Mouse (Mus musculus): ENCODE results near the gene Spi1.
A peak's percentile ranks its signal among the peaks of the same experiment; 100 is the strongest.

The Spi1 gene

GRCm38 (mm10) chr2:91130126-91130525 lies 47.9 kb downstream of the Spi1 start:
- no peak for DNase-seq

GRCm38 (mm10) chr2:91131251-91131650 lies 49.1 kb downstream of the Spi1 start:
- DNase-seq, result no peak

- no peak for DNase-seq
These were observed 49.8 kb downstream of the Spi1 start for GRCm38 (mm10) chr2:91132035-91132434.

GRCm38 (mm10) chr2:91136513-91137412 lies 54.6 kb downstream of the Spi1 start:
- DNase-seq, result no peak

GRCm38 (mm10) chr2:91137481-91137880 lies 55.3 kb downstream of the Spi1 start:
- DNase-seq, result no peak

GRCm38 (mm10) chr2:91139311-91139710 lies 57.1 kb downstream of the Spi1 start:
- no peak for DNase-seq

- DNase-seq, result no peak
These were observed 57.6 kb downstream of the Spi1 start for GRCm38 (mm10) chr2:91139764-91140163.

GRCm38 (mm10) chr2:91142920-91143319 lies 60.7 kb downstream of the Spi1 start:
- DNase-seq, result no peak

- no peak for DNase-seq
These were observed 61.2 kb downstream of the Spi1 start for GRCm38 (mm10) chr2:91143401-91143800.

GRCm38 (mm10) chr2:91148101-91148500 lies 65.9 kb downstream of the Spi1 start:
- DNase-seq, result no peak

- DNase-seq, result no peak
These were observed 69.1 kb downstream of the Spi1 start for GRCm38 (mm10) chr2:91151331-91151730.

- no peak for DNase-seq
These were observed 70.7 kb downstream of the Spi1 start for GRCm38 (mm10) chr2:91152885-91153377.

- no peak for DNase-seq
These were observed 71.9 kb downstream of the Spi1 start for GRCm38 (mm10) chr2:91154091-91154490.

GRCm38 (mm10) chr2:91157002-91157752 lies 75.0 kb downstream of the Spi1 start:
- DNase-seq, result no peak

- peak in 1 of 2 experiments; percentile 7 for DNase-seq
These were observed 78.4 kb downstream of the Spi1 start for GRCm38 (mm10) chr2:91160591-91160990.

- no peak for DNase-seq
These were observed 80.8 kb downstream of the Spi1 start for GRCm38 (mm10) chr2:91162952-91163351.

- DNase-seq, result no peak
These were observed 81.3 kb downstream of the Spi1 start for GRCm38 (mm10) chr2:91163532-91163931.

- no peak for DNase-seq
These were observed 82.8 kb downstream of the Spi1 start for GRCm38 (mm10) chr2:91164991-91165390.
